Mouse (Mus musculus) heart, embryonic 14.5 days (tissue): ENCODE results near the gene Wnt10b. TPM values are rescaled to one million over a fixed set of nuclear protein-coding genes. Genes with fewer than 3 reads are reported as not detected.

Experiments used
- ATAC-seq: fragments of 200-750 bp; cut with Nextera tagmentation; 2 replicates; pipeline ENCODE4 v1.8.0; 2017; ENCODE audit warnings: low read depth, moderate TSS enrichment; ENCODE audit not compliant: insufficient number of reproducible peaks, insufficient read depth, low FRiP score
- H3K27ac ChIP-seq, 2 experiments: fragments of 200-500 bp in 1 of 2; fragments of 300-500 bp in 1 of 2; sonication (generic) in 1 of 2; replicated peaks in 1 of 2; 2 replicates each; pipeline ENCODE4 v1.5.1; 2012 to 2014; ENCODE audit warnings: low read depth in 2 of 2, low read length in 2 of 2, control low read depth in 1 of 2, mild to moderate bottlenecking in 1 of 2, mixed read lengths in 1 of 2; ENCODE audit not compliant: control insufficient read depth in 1 of 2, insufficient read depth in 1 of 2
- H3K27me3 ChIP-seq: fragments of 300-500 bp; sonication (generic); 2 replicates; pipeline ENCODE4 v1.6.1; 2014; ENCODE audit warnings: mild to moderate bottlenecking, low read length, control low read depth; ENCODE audit not compliant: control insufficient read depth, insufficient read depth
- H3K36me3 ChIP-seq: fragments of 300-500 bp; sonication (generic); 2 replicates; pipeline ENCODE4 v1.6.1; 2014; ENCODE audit warnings: mild to moderate bottlenecking, control low read depth, low read length, mixed read lengths; ENCODE audit not compliant: control insufficient read depth, insufficient read depth
- H3K4me1 ChIP-seq, 2 experiments: fragments of 200-500 bp in 1 of 2; fragments of 300-500 bp in 1 of 2; sonication (generic) in 1 of 2; 2 replicates each; pipeline ENCODE4 v1.6.1; 2012 to 2014; ENCODE audit warnings: low read length in 2 of 2, control low read depth in 1 of 2, mixed read lengths in 1 of 2; ENCODE audit not compliant: control insufficient read depth in 2 of 2, insufficient read depth in 2 of 2
- H3K4me2 ChIP-seq: fragments of 300-500 bp; sonication (generic); 2 replicates; pipeline ENCODE4 v1.6.1; 2014; ENCODE audit warnings: mild to moderate bottlenecking, low read length
- H3K4me3 ChIP-seq, 2 experiments: fragments of 200-500 bp in 1 of 2; fragments of 300-500 bp in 1 of 2; sonication (generic) in 1 of 2; 2 replicates each; pipeline ENCODE4 v1.5.1; 2012 to 2014; ENCODE audit warnings: low read length in 2 of 2, mild to moderate bottlenecking in 2 of 2, control low read depth in 1 of 2, low read depth in 1 of 2, moderate library complexity in 1 of 2; ENCODE audit not compliant: control insufficient read depth in 1 of 2, insufficient read depth in 1 of 2
- H3K9ac ChIP-seq: fragments of 300-500 bp; sonication (generic); 2 replicates; pipeline ENCODE4 v1.6.1; 2014; ENCODE audit warnings: mild to moderate bottlenecking, low read length
- H3K9me3 ChIP-seq: fragments of 300-500 bp; sonication (generic); 2 replicates; pipeline ENCODE4 v1.6.1; 2016; ENCODE audit warnings: low read length, control low read depth; ENCODE audit not compliant: control insufficient read depth
- WGBS: fragments of 180-500 bp; shearing (Covaris S2); extraction: QIAGEN DNeasy Blood & Tissue Kit; methylation state at CpG from one replicate; pipeline ENCODE4 v1.1.7; 2014; 5-methylcytosine and 5-hydroxymethylcytosine counted together
- polyA plus RNA-seq: library from polyadenylated mRNA; unstranded; fragments of >200 nt; fragmentation: Nextera tagmentation; extraction: Ambion mirVana; gene quantifications from 2 replicates; pipeline ENCODE4 v1.2.1, GENCODE M21; 2014

Wnt10b gene
- polyA plus RNA-seq, 1 experiment from 2014 or later, result not detected

DNA sequence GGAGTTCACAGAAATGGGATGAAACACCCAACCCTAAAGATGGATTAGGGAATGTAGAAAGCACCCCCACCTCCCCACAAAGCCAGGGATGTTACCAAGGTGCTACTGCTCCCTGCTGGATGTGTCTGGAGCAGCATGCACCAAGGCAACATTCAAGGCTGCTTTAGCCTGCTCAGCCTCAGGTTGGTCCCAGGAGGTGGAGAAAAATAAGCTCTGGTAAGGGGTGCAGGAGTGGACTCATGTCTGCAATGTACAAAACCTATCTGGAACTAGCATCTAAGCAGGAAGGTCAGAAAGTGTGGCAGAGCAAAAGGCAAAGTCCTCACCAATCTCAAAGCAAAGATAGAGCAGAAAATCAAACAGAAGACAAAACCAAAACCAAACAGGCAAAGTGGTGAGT, 40.1 kb downstream of the Wnt10b start:
- H3K4me3 ChIP-seq, result no peak overlapping the region
- no peak for ATAC-seq
- no peaks in the 10 kb centered on the region for H3K9me3 ChIP-seq
- peaks cover 66% of the 10 kb centered on the region for H3K36me3 ChIP-seq
- H3K4me2 ChIP-seq, result no peak overlapping the region
- peaks cover 10 to 11% of the 10 kb centered on the region in 2 experiments; a peak in 3 of 4 replicates for H3K4me1 ChIP-seq
- H3K27ac ChIP-seq, result no peak overlapping the region
- no peaks in the 10 kb centered on the region for H3K27me3 ChIP-seq
- no peak overlapping the region for H3K9ac ChIP-seq

DNA sequence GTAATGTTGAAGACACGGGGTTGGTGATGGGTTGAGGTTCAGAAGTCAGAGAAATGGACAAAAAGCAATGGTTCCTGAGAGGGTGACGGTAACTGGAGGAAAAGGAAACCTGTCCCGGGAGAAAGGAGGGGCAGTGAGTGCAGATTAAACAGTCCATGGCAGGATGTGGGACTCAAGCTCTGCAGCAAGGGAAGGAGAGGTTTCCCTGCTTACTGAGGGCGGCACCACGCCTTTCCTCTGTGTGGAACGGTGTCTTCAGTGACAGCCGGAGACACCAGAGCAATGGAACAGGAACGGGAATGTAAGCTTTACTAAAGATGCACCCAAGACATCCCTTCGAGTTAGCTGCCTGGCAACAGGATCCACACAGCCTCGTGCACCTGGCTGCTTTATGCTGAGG, 41.4 kb downstream of the Wnt10b start:
- Histone ChIP-seq H3K36me3 (peaks cover 55% of the 10 kb centered on the region), H3K4me3 (no peak overlapping the region)
- WGBS, result 77% methylated on average over 10 of the region's 10 CpGs

DNA sequence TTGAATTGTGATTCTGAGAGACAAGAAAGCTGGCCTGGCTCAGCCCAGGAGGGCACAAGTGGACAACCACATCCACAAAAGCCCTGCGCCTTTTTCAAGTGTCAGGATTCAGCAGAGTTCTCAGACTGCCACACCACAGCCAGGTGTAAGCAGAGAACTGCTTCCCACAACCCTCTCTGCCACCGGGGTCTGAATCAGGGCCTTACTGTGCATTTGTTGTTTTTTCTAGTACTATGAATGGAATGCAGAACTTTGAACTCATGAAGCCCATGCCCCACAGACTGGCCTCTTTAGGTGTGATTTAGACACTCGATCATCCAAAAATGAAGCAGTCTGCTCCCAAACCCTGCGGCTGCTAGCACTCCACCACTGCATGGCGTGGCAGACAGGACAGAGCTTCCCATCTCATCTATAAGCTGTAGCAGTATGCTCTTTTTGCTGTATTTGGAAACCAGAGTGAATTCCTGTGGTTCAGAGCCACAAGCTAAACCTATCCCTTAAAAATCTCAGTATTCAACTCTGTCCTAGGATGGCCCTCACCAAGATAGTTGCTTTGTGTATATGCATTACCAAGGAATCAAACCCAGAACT, 43.9 kb downstream of the Wnt10b start:
- peaks cover 10 to 11% of the 10 kb centered on the region in 2 experiments; a peak in 3 of 4 replicates for H3K4me1 ChIP-seq
- no peak for ATAC-seq
- H3K36me3 ChIP-seq, result peaks cover 30% of the 10 kb centered on the region
- no peak overlapping the region; the same call in 1 of the 2 replicates for H3K9ac ChIP-seq
- WGBS, result 78% methylated on average over 5 of the region's 5 CpGs
- no peaks in the 10 kb centered on the region for H3K9me3 ChIP-seq
- no peaks in the 10 kb centered on the region for H3K27me3 ChIP-seq
- no peak overlapping the region for H3K4me2 ChIP-seq
- 0 out of 4 replicates have a peak overlapping the region, but pooled peaks of 1 of the 2 experiments have one; percentile 24 for H3K27ac ChIP-seq
- no peak overlapping the region for H3K4me3 ChIP-seq

More for the DNA sequence above, 41.4 kb downstream of the Wnt10b start:
- ATAC-seq, result no peak
- H3K9me3 ChIP-seq, result no peaks in the 10 kb centered on the region
- no peak overlapping the region for H3K4me2 ChIP-seq
- no peak overlapping the region for H3K27ac ChIP-seq
- H3K9ac ChIP-seq, result no peak overlapping the region
- peaks cover 10 to 11% of the 10 kb centered on the region in 2 experiments; a peak in 3 of 4 replicates for H3K4me1 ChIP-seq
- no peaks in the 10 kb centered on the region for H3K27me3 ChIP-seq

- ATAC-seq, result no peak
- peaks cover 23% of the 10 kb centered on the region for H3K36me3 ChIP-seq
- H3K4me3 ChIP-seq, result no peak overlapping the region
- H3K27me3 ChIP-seq, result no peaks in the 10 kb centered on the region
- H3K9ac ChIP-seq, result no peak overlapping the region; the same call in 1 of the 2 replicates
- WGBS, result 29% methylated on average over 6 of the region's 6 CpGs
- peaks cover 11 to 12% of the 10 kb centered on the region in 2 experiments; a peak in 3 of 4 replicates for H3K4me1 ChIP-seq
- no peaks in the 10 kb centered on the region for H3K9me3 ChIP-seq
- H3K4me2 ChIP-seq, result no peak overlapping the region
- no peak overlapping the region for H3K27ac ChIP-seq
These were observed 44.6 kb downstream of the Wnt10b start for GRCm38 (mm10) chr15:98733370-98733769.

- WGBS, result 59% methylated on average over 8 of the region's 8 CpGs
- no peak overlapping the region for H3K27ac ChIP-seq
- H3K4me2 ChIP-seq, result no peak overlapping the region
- no peak overlapping the region for H3K9ac ChIP-seq
- no peaks in the 10 kb centered on the region for H3K9me3 ChIP-seq
- no peaks in the 10 kb centered on the region for H3K27me3 ChIP-seq
- ATAC-seq, result no peak
- peaks cover 14% of the 10 kb centered on the region for H3K36me3 ChIP-seq
- no peak overlapping the region for H3K4me3 ChIP-seq
- peaks cover 17% of the 10 kb centered on the region in 2 experiments for H3K4me1 ChIP-seq
These were observed 45.9 kb downstream of the Wnt10b start for GRCm38 (mm10) chr15:98732006-98732531.

- peaks cover 1% of the 10 kb centered on the region for H3K36me3 ChIP-seq
- H3K27ac ChIP-seq, result no peak overlapping the region
- ATAC-seq, result no peak
- H3K9ac ChIP-seq, result no peak overlapping the region
- H3K4me3 ChIP-seq, result no peak overlapping the region
- H3K9me3 ChIP-seq, result no peaks in the 10 kb centered on the region
- no peaks in the 10 kb centered on the region for H3K27me3 ChIP-seq
- H3K4me1 ChIP-seq, result peaks cover 20% of the 10 kb centered on the region in 2 experiments
- 77% methylated on average over 6 of the region's 6 CpGs for WGBS
- no peak overlapping the region for H3K4me2 ChIP-seq
These were observed 47.2 kb downstream of the Wnt10b start for GRCm38 (mm10) chr15:98730790-98731189.

DNA sequence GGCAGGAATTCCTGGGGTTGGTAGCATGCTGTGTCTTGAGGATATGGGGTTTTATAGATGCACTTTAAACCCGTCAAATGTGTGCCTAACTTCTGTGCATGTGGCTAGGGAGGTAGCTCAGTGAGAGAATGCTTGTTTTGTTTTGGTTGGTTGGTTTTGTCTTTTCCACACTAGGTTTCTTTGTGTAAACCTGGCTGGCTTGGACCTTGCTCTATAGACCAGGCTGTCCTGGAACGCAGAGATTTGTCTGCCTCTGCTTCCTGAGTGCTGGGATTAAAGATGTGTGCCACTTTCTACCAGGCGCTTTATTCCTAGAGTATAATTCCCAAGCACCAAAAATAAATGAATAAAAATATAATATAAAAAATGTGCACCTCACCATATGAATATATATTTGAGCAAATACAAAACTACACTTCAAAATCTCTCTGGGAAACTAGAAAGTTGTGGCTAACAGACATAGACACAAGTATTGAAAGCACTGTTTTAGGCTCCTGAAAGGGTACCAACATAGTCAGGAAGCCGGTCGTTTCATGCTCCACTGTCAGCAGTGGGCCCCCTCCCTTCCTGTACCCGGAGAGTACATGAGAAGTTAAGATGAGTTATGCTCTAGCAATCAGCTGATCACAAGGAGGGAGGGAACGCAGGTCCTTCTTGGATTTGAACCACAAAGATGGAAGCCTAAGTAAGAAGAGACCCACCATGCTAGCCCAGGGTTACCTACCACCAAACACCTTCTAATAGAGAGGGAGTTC, 48.0 kb downstream of the Wnt10b start:
- Histone ChIP-seq H3K4me3 (no peak overlapping the region), H3K9me3 (no peaks in the 10 kb centered on the region), H3K9ac (no peak overlapping the region), H3K36me3 (no peaks in the 10 kb centered on the region), H3K4me1 (peaks cover 20% of the 10 kb centered on the region in 2 experiments), H3K27me3 (peaks cover 4% of the 10 kb centered on the region), H3K4me2 (no peak overlapping the region), H3K27ac (no peak overlapping the region)
- no peak for ATAC-seq
- WGBS, result 69% methylated on average over 7 of the region's 7 CpGs
